Mouse (Mus musculus) hindbrain, embryonic 10.5 days (tissue): ENCODE data around the gene Rnf227. TPM values are rescaled to one million over a fixed set of nuclear protein-coding genes. Genes with fewer than 3 reads are reported as not detected.

ENCODE experiments used
- DNase-seq: peaks from one replicate; pipeline ENCODE4 v3.0.0-alpha.2; 2017; ENCODE audit warnings: low spot score
- H3K27ac ChIP-seq: fragments of 300-500 bp; sonication (generic); 2 replicates; pipeline ENCODE4 v1.5.1; 2016; ENCODE audit warnings: mild to moderate bottlenecking, moderate library complexity
- H3K27me3 ChIP-seq: fragments of 300-500 bp; sonication (generic); 2 replicates; pipeline ENCODE4 v1.6.1; 2016; ENCODE audit warnings: mild to moderate bottlenecking; ENCODE audit not compliant: poor library complexity, insufficient read depth, severe bottlenecking
- H3K36me3 ChIP-seq: fragments of 300-500 bp; sonication (generic); 2 replicates; pipeline ENCODE4 v1.6.1; 2016; ENCODE audit warnings: mild to moderate bottlenecking, moderate library complexity
- H3K4me1 ChIP-seq: fragments of 300-500 bp; sonication (generic); replicated peaks from 2 replicates; pipeline ENCODE4 v1.6.1; 2016; ENCODE audit warnings: mild to moderate bottlenecking
- H3K4me3 ChIP-seq: fragments of 300-500 bp; sonication (generic); 2 replicates; pipeline ENCODE4 v1.5.1; 2016; ENCODE audit warnings: mild to moderate bottlenecking, moderate library complexity
- H3K9me3 ChIP-seq: fragments of 300-500 bp; sonication (generic); 2 replicates; pipeline ENCODE4 v1.6.1; 2016; ENCODE audit warnings: mild to moderate bottlenecking, moderate library complexity
- WGBS: fragments of 180-500 bp; shearing (Covaris S2); methylation state at CpG from one replicate; pipeline ENCODE4 v1.1.7; 2016; 5-methylcytosine and 5-hydroxymethylcytosine counted together
- polyA plus RNA-seq: library from polyadenylated mRNA; unstranded; fragments of >200 nt; fragmentation: Nextera tagmentation; extraction: Ambion mirVana; gene quantifications from 2 replicates; pipeline ENCODE4 v1.2.1, GENCODE M21; 2016

Gene Rnf227
- polyA plus RNA-seq, 1 experiment from 2014 or later, result 19.9 TPM

DNA sequence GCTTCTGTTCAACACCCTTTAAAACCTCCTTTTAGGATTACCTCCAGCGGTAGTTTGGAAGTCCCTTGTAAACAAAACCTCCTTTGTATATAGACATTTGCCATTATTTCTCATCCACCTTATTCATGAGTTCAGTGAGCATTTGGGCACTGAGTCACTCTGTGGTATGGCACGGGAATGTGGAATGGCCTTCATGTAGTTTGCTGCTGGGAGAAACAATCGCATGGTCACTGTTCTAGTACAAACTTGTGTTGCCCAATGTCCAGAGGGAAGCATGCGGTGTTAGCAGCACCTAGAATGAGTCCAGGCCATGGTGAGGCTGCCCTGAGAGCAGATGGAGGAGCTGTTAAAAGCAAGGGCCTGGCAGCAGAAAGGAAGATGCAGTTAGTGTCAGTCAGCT lies 5.5 kb upstream of the Rnf227 start:
- no peaks in the 10 kb centered on the region for H3K36me3 ChIP-seq
- WGBS, result 77% methylated on average over 4 of the region's 4 CpGs
- H3K27me3 ChIP-seq, result peaks cover 40% of the 10 kb centered on the region
- peaks cover 5% of the 10 kb centered on the region; the same call in 1 of the 2 replicates for H3K9me3 ChIP-seq
- H3K4me3 ChIP-seq, result no peak overlapping the region
- no peak overlapping the region for H3K27ac ChIP-seq
- DNase-seq, result no peak
- H3K4me1 ChIP-seq, result peaks cover 26% of the 10 kb centered on the region

- peaks cover 88% of the 10 kb centered on the region for H3K36me3 ChIP-seq
- WGBS, result 90% methylated on average over 26 of the region's 26 CpGs
- DNase-seq, result no peak
These were observed 6.2 kb downstream of the Rnf227 start for GRCm38 (mm10) chr11:69346441-69346840.

DNA sequence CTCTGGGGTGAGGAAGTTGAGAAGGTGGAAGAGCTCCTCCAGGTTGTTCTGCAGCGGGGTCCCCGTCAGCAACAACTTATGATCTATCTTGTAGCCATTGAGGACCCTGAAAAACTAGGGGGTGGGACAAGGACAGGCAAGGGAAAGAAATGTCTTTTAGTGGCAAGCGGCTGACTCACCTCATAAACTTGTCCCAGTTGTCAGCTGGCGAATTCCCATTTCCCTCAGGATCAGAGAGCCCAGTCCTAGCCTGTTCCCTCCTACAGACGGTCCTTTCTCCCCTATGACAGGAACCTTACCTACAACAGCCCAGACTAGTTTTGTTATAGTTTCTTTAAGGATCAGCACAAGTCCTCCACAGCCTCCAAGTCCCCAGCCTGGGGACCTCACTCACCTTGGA lies 16.3 kb downstream of the Rnf227 start:
- Histone ChIP-seq H3K27ac (no peak overlapping the region), H3K4me1 (peaks cover 6% of the 10 kb centered on the region; the same call in 1 of the 2 replicates), H3K27me3 (no peaks in the 10 kb centered on the region), H3K9me3 (no peaks in the 10 kb centered on the region), H3K4me3 (no peak overlapping the region), H3K36me3 (peaks cover 99% of the 10 kb centered on the region)
- no peak for DNase-seq
- 96% methylated on average over 5 of the region's 5 CpGs for WGBS

More at GRCm38 (mm10) chr11:69346441-69346840, 6.2 kb downstream of the Rnf227 start:
- no peaks in the 10 kb centered on the region for H3K9me3 ChIP-seq
- no peak overlapping the region for H3K4me3 ChIP-seq
- H3K27me3 ChIP-seq, result peaks cover 4% of the 10 kb centered on the region; the same call in 1 of the 2 replicates
- H3K27ac ChIP-seq, result no peak overlapping the region
- peaks cover 6% of the 10 kb centered on the region; the same call in 1 of the 2 replicates for H3K4me1 ChIP-seq

DNA sequence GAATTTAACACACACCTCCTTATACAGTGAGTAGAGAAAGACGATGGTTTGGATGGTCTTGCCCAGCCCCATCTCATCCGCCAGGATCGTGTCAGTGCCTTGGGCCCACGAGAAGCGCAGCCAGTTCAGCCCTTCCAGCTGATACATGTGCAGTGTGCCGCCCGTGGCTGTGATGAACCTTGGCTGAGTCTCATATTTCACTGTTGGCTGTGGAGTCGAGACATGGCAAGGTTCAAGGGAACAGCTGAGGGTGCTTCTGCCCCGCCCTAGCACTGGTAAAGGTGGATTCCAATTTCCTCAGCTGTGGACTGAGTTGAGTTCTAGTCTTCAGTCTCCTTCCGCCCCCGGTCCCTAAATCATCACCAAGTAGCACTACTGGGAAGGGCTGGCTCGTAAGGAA lies 17.4 kb downstream of the Rnf227 start:
- Histone ChIP-seq H3K27me3 (no peaks in the 10 kb centered on the region), H3K4me1 (peaks cover 15% of the 10 kb centered on the region; the same call in 1 of the 2 replicates), H3K4me3 (no peak overlapping the region), H3K36me3 (peaks cover 99% of the 10 kb centered on the region), H3K9me3 (no peaks in the 10 kb centered on the region), H3K27ac (no peak overlapping the region)
- DNase-seq, result no peak
- WGBS, result 92% methylated on average over 12 of the region's 12 CpGs

GRCm38 (mm10) chr11:69362021-69362420 lies 21.8 kb downstream of the Rnf227 start:
- DNase-seq, result no peak
- H3K4me1 ChIP-seq, result peaks cover 44% of the 10 kb centered on the region
- 79% methylated on average over 7 of the region's 7 CpGs for WGBS
- no peaks in the 10 kb centered on the region for H3K27me3 ChIP-seq
- H3K27ac ChIP-seq, result peak overlapping the region; percentile 17; the same call in 1 of the 2 replicates
- H3K9me3 ChIP-seq, result no peaks in the 10 kb centered on the region
- peaks cover 74% of the 10 kb centered on the region for H3K36me3 ChIP-seq
- H3K4me3 ChIP-seq, result no peak overlapping the region

- H3K27ac ChIP-seq, result no peak overlapping the region
- H3K27me3 ChIP-seq, result no peaks in the 10 kb centered on the region
- peaks cover 49% of the 10 kb centered on the region for H3K4me1 ChIP-seq
- no peak for DNase-seq
- H3K9me3 ChIP-seq, result no peaks in the 10 kb centered on the region
- no peak overlapping the region for H3K4me3 ChIP-seq
- 76% methylated on average over 2 of the region's 2 CpGs for WGBS
- peaks cover 70% of the 10 kb centered on the region for H3K36me3 ChIP-seq
These were observed 22.2 kb downstream of the Rnf227 start for GRCm38 (mm10) chr11:69362479-69362878.

GRCm38 (mm10) chr11:69364376-69364775 lies 24.1 kb downstream of the Rnf227 start:
- peak overlapping the region; percentile 89 for H3K4me3 ChIP-seq
- peaks cover 66% of the 10 kb centered on the region for H3K4me1 ChIP-seq
- peak overlapping the region; percentile 100 for H3K27ac ChIP-seq
- 49% methylated on average over 8 of the region's 8 CpGs for WGBS
- DNase-seq, result no peak
- no peaks in the 10 kb centered on the region for H3K27me3 ChIP-seq
- H3K9me3 ChIP-seq, result no peaks in the 10 kb centered on the region
- peaks cover 51% of the 10 kb centered on the region for H3K36me3 ChIP-seq

DNA sequence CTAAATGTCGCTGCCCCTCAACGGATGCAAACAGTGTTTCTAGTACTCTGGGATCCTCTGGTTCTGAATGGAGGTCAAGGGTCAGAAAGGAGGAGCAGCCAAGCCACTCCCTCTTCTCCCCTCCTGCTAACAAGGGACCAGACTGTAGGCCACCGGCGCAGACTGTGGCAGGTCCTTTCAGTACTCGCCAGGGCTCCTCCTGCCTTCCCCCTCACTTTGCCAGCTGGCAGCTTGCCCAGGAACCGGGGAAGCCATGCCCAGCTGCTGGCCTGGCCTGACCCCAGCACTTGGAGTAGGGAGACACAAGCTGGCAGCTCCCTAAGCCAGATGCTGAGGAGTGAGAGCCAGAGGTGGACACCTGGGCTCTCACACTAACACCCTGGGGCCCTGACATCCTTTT lies 24.6 kb downstream of the Rnf227 start:
- no peaks in the 10 kb centered on the region for H3K27me3 ChIP-seq
- peak overlapping the region; percentile 100 for H3K27ac ChIP-seq
- no peaks in the 10 kb centered on the region for H3K9me3 ChIP-seq
- peak overlapping the region; percentile 89 for H3K4me3 ChIP-seq
- WGBS, result 0% methylated on average over 6 of the region's 6 CpGs
- H3K4me1 ChIP-seq, result peaks cover 70% of the 10 kb centered on the region
- peak; percentile 59 for DNase-seq
- H3K36me3 ChIP-seq, result peaks cover 46% of the 10 kb centered on the region

DNA sequence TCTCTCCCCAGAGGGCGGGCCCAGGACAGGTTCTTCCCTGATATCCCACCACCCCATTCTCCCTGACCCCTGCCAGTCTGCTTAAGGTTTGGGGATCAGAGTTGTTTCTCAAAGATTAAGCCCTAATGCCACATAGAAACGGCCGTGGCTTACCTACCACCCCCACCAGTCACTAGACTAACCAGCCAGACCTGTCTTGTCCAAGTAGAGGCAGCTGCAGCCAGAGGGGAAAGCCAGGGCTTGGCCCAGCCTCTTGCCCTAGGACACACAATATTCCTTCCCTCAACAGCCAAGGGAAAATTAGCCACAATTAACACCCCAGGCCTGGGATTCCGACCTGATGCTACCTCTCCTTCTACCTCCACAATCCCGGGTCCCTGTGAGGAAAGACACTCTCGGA lies 25.5 kb downstream of the Rnf227 start:
- H3K4me1 ChIP-seq, result peaks cover 78% of the 10 kb centered on the region
- whole genome bisulfite sequencing, result 33% methylated on average over 6 of the region's 6 CpGs
- H3K4me3 ChIP-seq, result peak overlapping the region; percentile 89
- H3K36me3 ChIP-seq, result peaks cover 37% of the 10 kb centered on the region
- peak overlapping the region; percentile 100 for H3K27ac ChIP-seq
- no peaks in the 10 kb centered on the region for H3K27me3 ChIP-seq
- H3K9me3 ChIP-seq, result no peaks in the 10 kb centered on the region
- no peak for DNase-seq

GRCm38 (mm10) chr11:69366157-69366854 lies 26.0 kb downstream of the Rnf227 start:
- peak; percentile 87 for DNase-seq
- peaks cover 32% of the 10 kb centered on the region for H3K36me3 ChIP-seq
- no peaks in the 10 kb centered on the region for H3K9me3 ChIP-seq
- WGBS, result 1% methylated on average over 26 of the region's 26 CpGs
- H3K4me1 ChIP-seq, result peaks cover 81% of the 10 kb centered on the region
- H3K27me3 ChIP-seq, result no peaks in the 10 kb centered on the region
- H3K27ac ChIP-seq, result peak overlapping the region; percentile 100
- peak overlapping the region; percentile 89 for H3K4me3 ChIP-seq

- Histone ChIP-seq H3K27me3 (no peaks in the 10 kb centered on the region), H3K9me3 (no peaks in the 10 kb centered on the region), H3K4me1 (peaks cover 81% of the 10 kb centered on the region), H3K36me3 (peaks cover 24% of the 10 kb centered on the region), H3K4me3 (peak overlapping the region; percentile 89), H3K27ac (peak overlapping the region; percentile 100)
- under 1% methylated on average over 22 of the region's 22 CpGs for WGBS
- peak; percentile 56 for DNase-seq
These were observed 26.8 kb downstream of the Rnf227 start for GRCm38 (mm10) chr11:69366855-69367615.

GRCm38 (mm10) chr11:69367616-69368355 lies 27.5 kb downstream of the Rnf227 start:
- peak; percentile 88 for DNase-seq
- peak overlapping the region; percentile 89 for H3K4me3 ChIP-seq
- H3K4me1 ChIP-seq, result peaks cover 83% of the 10 kb centered on the region
- no peaks in the 10 kb centered on the region for H3K27me3 ChIP-seq
- WGBS, result under 1% methylated on average over 22 of the region's 22 CpGs
- no peaks in the 10 kb centered on the region for H3K9me3 ChIP-seq
- peaks cover 23% of the 10 kb centered on the region for H3K36me3 ChIP-seq
- H3K27ac ChIP-seq, result peak overlapping the region; percentile 100
